Mouse (Mus musculus) kidney, embryonic 14.5 days (tissue): ENCODE measurements at regions not wholly inside any gene's neighbourhood (a gene's known extent, or its start where the extent isn't known, plus 50 kb on each side); places are given as distances from the start of the nearest gene placed in this dataset.

Experiments
- ATAC-seq: fragments of 200-750 bp; cut with Nextera tagmentation; 2 replicates; pipeline ENCODE4 v1.8.0; 2017; ENCODE audit warnings: moderate number of reproducible peaks, mild to moderate bottlenecking, moderate TSS enrichment, moderate library complexity; ENCODE audit not compliant: low FRiP score, low TSS enrichment
- H3K27ac ChIP-seq: fragments of 300-500 bp; sonication (generic); 2 replicates; pipeline ENCODE4 v1.5.1; 2014; ENCODE audit warnings: low read depth, mild to moderate bottlenecking, low read length, moderate library complexity, mixed read lengths
- H3K27me3 ChIP-seq: fragments of 300-500 bp; sonication (generic); 2 replicates; pipeline ENCODE4 v1.6.1; 2014; ENCODE audit warnings: mild to moderate bottlenecking, low read length; ENCODE audit not compliant: control insufficient read depth, insufficient read depth
- H3K36me3 ChIP-seq: fragments of 300-500 bp; sonication (generic); 2 replicates; pipeline ENCODE4 v1.6.1; 2014; ENCODE audit warnings: low read length, mixed read lengths; ENCODE audit not compliant: control insufficient read depth, insufficient read depth
- H3K4me1 ChIP-seq: fragments of 300-500 bp; sonication (generic); 2 replicates; pipeline ENCODE4 v1.6.1; 2014; ENCODE audit warnings: low read length, mixed read lengths; ENCODE audit not compliant: control insufficient read depth, insufficient read depth
- H3K4me2 ChIP-seq: fragments of 300-500 bp; sonication (generic); replicated peaks from 2 replicates; pipeline ENCODE4 v1.6.1; 2014; ENCODE audit warnings: low read depth, mild to moderate bottlenecking, low read length
- H3K4me3 ChIP-seq: fragments of 300-500 bp; sonication (generic); 2 replicates; pipeline ENCODE4 v1.5.1; 2014; ENCODE audit warnings: mild to moderate bottlenecking, low read length
- H3K9ac ChIP-seq: fragments of 300-500 bp; sonication (generic); 2 replicates; pipeline ENCODE4 v1.6.1; 2014; ENCODE audit warnings: low read depth, mild to moderate bottlenecking, low read length, moderate library complexity
- H3K9me3 ChIP-seq: fragments of 300-500 bp; sonication (generic); 2 replicates; pipeline ENCODE4 v1.6.1; 2016; ENCODE audit warnings: low read length; ENCODE audit not compliant: control insufficient read depth
- WGBS: fragments of 180-500 bp; shearing (Covaris S2); extraction: QIAGEN DNeasy Blood & Tissue Kit; methylation state at CpG from one replicate; pipeline ENCODE4 v1.1.7; 2014; 5-methylcytosine and 5-hydroxymethylcytosine counted together

DNA sequence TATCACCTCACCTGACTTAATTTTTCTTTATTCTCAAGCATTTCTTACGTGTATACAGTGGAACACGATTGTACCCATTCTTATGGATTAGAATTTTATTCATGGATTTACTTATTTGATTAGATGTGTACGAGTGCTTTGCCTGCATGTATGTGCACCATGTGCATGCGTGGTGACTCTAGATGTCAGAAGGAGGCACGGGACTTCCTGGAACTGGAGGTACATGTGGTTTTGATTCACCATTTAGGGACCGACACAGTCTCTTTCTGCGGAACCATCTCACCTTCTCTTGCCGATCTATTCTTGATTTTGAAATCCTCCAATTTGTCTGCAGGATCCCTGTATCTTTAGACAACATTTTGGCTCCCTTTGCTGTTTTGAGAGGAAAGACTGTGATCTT is 61.2 kb upstream of the Satb1 start:
- Histone ChIP-seq H3K9me3 (no peaks in the 10 kb centered on the region), H3K4me3 (no peak overlapping the region), H3K27me3 (no peaks in the 10 kb centered on the region), H3K9ac (no peak overlapping the region), H3K4me2 (no peak overlapping the region), H3K4me1 (no peaks in the 10 kb centered on the region), H3K36me3 (no peaks in the 10 kb centered on the region), H3K27ac (no peak overlapping the region)
- ATAC-seq = no peak
- 96% methylated on average over 8 of the region's 8 CpGs for WGBS

DNA sequence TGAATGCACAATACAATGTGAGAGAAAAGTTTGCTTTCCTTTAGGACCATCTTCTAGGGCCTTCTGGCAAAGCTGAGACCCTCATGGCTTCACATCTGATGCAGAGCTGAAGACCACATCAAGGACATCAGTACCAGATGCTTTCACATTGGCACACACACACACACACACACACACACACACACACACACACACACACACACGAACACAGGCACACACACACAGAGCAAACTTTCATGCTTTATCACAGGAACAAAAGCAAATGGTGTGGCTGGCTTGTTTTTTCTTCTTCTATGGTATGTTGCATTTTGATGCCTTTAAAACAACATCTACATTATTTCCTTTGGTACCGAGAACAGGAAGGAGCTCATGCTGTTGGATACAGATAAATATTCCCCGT is 59.8 kb upstream of the Satb1 start:
- Histone ChIP-seq H3K9ac (no peak overlapping the region), H3K4me1 (no peaks in the 10 kb centered on the region), H3K4me2 (no peak overlapping the region), H3K27ac (no peak overlapping the region), H3K9me3 (no peaks in the 10 kb centered on the region), H3K36me3 (no peaks in the 10 kb centered on the region), H3K27me3 (no peaks in the 10 kb centered on the region), H3K4me3 (no peak overlapping the region)
- WGBS = 72% methylated on average over 3 of the region's 3 CpGs
- ATAC-seq = no peak

DNA sequence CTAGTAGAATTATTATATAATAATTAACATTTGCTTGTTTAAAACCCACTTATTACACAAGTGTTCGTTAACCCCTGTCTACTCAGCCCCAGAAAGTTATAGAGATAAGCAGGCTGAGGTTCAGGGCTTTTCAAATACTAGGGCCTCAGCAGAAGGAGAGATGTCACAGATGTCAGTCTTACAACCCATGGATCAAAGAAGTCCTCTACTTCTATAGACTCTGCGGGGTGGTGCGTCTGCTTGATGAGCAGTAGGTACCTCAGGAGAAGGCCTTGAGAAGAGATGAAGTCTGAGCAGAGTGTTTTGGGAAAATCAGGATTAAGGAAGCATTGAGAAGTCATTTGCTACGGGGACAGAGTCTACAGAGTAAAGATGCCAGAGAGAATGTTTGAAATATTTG is 59.1 kb upstream of the Satb1 start:
- Histone ChIP-seq H3K27ac (no peak overlapping the region), H3K9ac (no peak overlapping the region), H3K4me3 (no peak overlapping the region), H3K9me3 (no peaks in the 10 kb centered on the region), H3K4me2 (no peak overlapping the region), H3K27me3 (no peaks in the 10 kb centered on the region), H3K36me3 (no peaks in the 10 kb centered on the region), H3K4me1 (no peaks in the 10 kb centered on the region)
- WGBS = 83% methylated on average over 4 of the region's 4 CpGs
- ATAC-seq = no peak
